Mouse (Mus musculus): ENCODE measurements around the gene Ppp1r12c. TPM values are rescaled to one million over a fixed set of nuclear protein-coding genes. Genes with fewer than 3 reads are reported as not detected.

Ppp1r12c gene
- total RNA-seq, 2 experiments from 2014 or later, result 106 to 169 TPM

DNA sequence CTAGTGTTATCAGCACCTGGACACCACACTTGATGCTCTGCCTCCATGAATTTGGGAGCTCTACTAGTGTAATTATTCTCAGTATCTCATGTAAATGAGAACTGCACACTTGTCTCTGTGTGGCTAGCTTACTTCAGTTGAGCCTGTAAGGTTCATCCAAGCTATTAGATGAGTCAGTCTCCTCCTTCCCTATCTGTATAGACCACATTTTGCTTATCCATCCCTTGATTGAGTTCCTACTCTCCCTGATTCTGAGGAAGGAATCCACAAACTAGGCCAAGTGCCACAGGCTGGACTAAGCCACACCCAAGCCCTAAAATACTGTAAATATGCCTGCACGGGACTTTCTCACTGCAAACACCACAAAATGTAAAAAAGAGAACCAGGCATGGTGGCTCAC lies 7.5 kb downstream of the Ppp1r12c start:
- ATAC-seq (ENCODE audit: poor library complexity, severe bottlenecking), result no peak

DNA sequence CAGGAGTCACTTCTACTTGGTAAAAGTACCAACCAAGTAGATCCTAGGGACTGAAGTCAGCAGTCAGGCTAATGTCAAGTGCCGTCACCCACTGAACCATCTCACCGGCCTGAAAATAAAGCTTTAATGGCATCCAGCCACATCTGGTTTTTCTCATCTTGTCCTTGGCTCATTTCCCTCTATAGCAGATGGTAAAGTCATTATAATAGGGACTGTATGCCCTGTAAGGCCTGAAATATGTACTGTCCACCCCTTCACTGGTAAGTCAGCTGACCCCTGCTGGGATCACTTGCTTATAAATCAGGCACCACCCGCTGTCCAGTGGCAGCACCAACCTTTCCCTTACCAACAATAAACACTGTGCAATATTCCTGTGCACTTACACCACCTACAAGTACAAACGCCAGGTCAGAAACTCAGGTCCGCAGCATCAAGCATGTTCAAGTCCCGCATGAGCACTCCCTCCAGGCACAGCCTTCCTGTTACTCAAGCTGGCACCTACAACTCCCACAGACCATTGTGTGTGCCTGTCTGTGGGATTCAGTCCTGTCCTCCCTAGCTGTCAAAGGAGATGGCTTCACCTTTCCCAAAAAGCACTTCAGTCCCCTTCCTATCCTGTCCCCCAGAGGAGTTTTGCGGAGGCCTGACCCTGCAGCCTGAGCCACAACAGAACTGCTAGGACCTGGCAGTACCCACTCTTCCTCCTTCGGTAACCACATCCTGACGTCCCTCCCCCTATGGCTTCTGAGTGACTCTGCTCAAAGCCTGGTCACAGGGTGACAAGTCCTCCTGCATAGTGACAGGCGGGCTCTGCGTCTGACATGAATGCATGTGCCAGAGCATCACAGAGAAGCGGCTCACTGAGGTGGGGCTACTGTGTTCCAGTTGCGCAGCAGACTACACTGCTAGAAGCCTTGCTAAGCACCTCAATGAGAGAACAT lies 8.9 kb downstream of the Ppp1r12c start:
- peak; percentile 99 for ATAC-seq (ENCODE audit: poor library complexity, severe bottlenecking)

DNA sequence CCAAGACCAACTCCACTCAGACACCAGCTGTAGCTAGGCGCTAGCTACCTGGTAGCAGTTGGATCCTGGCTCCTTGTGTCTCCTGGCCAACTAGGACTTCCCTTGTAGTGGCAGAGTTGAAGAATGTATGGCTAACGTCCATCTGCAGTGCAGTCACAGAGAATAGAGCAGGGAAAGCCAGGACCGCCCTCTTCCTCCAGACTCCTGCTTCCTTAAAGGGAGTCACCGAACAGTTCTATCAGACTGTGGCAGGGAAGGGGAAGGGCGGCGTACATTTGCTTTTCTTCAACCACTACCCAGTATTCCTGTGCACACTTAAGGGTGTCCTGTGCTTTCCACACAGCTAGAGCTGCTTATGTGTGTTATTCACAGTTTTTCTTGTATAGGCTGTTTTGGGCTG lies 10.2 kb downstream of the Ppp1r12c start:
- ATAC-seq (ENCODE audit: poor library complexity, severe bottlenecking), result no peak

DNA sequence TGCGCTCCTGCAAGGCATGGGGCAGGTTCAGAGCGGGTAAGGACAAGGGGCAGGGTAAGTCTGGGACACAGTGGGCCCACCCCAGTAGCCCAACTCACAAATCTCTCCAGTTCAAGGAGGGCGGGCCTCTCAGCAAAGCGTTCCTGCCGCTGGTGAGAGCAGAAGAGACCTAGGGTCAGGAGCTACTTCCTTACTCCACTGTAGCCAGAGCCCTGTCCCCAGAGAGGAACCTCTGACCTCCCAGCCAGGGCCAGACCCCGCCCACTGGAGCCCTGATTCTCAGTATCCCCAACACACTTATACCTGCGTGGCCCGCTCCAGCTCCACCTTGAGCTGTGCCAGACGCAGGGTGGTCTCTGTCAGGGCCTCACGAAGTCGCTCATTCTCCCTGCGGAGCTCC lies 19.2 kb downstream of the Ppp1r12c start:
- no peak for ATAC-seq (ENCODE audit: poor library complexity, severe bottlenecking)

- peak; percentile 72 for ATAC-seq (ENCODE audit: poor library complexity, severe bottlenecking)
Measured at GRCm38 (mm10) chr7:4479674-4480073, 21.8 kb downstream of the Ppp1r12c start.

DNA sequence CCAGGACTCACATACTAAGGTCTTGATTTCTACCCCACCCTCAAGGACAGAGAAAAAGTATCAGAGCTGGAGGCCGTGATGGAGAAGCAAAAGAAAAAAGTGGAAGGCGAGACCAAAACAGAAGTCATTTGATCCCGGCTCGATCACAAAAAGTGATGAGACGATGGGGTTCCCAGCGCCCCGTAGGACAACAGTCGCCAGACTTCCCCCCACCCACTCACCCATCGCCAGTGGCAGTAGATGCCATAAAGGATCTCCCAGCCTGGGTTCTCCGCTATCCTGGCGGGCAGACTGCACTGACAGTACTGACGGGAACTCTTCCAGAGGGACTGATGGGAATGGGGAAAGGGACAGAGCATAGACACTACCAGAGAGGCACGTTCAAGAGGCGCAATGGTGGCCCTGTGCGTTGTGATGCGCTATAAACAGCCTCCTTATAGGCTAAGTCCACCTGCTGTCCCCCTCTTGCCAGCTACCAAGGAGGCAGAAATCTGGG lies 22.6 kb downstream of the Ppp1r12c start:
- no peak for ATAC-seq (ENCODE audit: poor library complexity, severe bottlenecking)

- peak; percentile 17; the same call in 1 of the 2 replicates for ATAC-seq (ENCODE audit: poor library complexity, severe bottlenecking)
Measured at GRCm38 (mm10) chr7:4478021-4478795, 23.3 kb downstream of the Ppp1r12c start.

- ATAC-seq (ENCODE audit: poor library complexity, severe bottlenecking), result no peak
Measured at GRCm38 (mm10) chr7:4473940-4474339, 27.5 kb downstream of the Ppp1r12c start.

DNA sequence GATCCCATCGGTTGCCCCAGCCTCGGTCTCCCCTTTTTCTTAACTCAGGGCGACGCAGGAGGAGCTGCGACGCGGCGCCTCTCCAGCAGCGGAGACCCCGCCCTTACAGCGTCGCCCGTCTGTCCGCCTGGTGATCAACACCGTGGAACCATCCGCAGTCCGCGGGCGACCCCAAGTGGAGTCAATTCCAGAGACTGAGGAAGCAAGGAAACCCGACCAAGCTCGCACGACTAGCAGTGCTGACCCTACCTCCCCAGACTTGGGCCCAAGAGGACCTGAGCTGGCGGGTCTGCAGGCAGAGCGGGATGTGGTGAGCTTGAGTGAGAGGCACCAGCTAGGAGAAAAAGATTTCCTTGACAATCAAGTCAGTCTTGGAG lies 30.3 kb downstream of the Ppp1r12c start:
- ATAC-seq (ENCODE audit: poor library complexity, severe bottlenecking), result peak; percentile 43; the same call in 1 of the 2 replicates

GRCm38 (mm10) chr7:4470275-4471178 lies 31.0 kb downstream of the Ppp1r12c start:
- 0 out of 2 replicates have a peak, but pooled peaks have one; percentile 10 for ATAC-seq (ENCODE audit: poor library complexity, severe bottlenecking)

DNA sequence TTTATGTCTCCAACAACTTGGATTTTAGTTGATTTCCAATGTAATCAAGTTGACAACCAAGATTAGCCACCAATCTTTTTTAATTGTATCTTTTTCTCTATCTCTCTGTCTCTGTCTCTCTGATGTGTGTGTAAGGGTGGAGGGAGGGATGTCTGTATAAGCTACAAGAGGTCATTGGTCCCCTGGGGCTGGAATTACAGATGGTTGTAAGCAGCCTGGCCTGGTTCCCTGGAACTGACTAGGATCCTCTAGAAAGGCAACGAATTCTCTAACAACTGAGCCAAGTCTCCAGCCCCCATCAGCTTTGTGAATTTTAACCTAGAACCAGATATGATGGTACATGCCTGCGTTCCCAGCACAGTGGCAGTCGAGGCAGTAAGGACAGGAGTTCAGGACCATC lies 33.7 kb downstream of the Ppp1r12c start:
- ATAC-seq (ENCODE audit: poor library complexity, severe bottlenecking), result no peak

DNA sequence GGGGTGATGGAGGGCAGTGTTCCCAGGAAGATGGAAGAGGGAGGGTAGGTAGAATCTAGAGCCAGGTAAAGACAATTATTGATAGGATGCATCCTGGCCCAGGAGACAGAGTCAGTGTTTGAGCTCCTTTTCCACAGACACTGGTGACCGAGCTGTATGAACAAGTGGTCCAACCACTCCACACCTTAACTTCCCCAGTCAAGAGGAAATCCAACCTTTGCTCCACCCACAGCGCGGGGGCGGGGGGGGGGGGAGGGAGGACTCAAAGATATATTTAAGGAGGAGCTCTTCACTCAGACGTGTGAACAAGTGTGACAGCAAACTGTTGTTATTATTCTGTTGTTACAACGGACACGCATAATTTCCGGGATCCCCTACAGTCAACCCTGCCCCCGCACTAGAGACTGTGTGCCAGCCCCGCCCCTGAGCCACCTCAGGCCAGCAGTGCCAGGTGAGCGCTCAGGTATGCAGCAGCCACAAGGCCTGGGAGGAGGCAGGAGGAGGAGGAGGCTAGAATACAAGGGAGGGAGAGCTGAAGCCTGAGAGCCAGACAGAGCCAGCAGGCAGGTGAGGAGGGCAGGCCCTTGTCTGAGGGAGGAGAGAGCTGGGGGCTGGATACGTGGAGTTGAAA lies 37.2 kb downstream of the Ppp1r12c start:
- peak; percentile 43 for ATAC-seq (ENCODE audit: poor library complexity, severe bottlenecking)

DNA sequence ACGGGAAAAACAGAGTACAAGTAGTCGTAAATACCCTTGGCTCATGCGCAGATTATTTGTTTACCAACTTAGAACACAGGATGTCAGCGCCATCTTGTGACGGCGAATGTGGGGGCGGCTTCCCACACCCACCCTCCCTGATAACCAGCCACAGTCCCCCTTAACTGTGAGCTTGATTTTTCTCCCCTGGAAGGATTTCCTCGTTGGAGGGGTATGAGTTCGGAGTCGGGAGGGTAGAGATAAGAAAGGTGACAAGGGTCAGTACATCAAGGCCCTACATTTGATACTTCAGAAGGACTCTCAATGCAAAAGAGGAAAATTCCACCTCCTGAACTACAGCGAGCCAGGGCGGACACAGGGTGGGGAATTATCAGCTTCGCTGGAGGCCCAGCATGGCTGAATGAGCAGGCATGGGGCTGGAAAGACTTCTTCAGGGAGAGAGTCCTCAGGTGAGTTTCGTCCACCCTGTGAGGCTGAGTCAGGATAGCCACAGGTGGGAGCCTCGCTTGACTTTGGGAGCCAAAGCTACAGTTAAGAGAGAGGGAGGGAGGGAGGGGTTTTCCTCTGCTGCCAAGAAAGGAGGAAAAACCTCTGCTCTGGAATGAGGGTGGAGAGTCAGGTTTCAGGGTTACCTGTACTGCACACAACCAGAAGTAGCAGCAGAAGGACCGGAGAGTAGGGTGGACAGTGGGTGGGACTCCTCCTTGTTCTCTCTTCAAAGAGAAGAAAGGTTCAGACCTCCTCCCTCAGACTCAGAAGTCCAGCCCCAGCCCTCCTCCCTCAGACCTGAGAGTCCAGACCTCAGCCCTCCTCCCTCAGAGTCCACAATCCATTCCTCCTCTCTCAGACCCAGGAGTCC lies 40.7 kb downstream of the Ppp1r12c start, which contains the start of gene Eps8l1:
Gene Eps8l1, plus strand, starts transcription at position 99 of the 859 bp plus-strand sequence.
- peak; percentile 45 for ATAC-seq (ENCODE audit: poor library complexity, severe bottlenecking)

DNA sequence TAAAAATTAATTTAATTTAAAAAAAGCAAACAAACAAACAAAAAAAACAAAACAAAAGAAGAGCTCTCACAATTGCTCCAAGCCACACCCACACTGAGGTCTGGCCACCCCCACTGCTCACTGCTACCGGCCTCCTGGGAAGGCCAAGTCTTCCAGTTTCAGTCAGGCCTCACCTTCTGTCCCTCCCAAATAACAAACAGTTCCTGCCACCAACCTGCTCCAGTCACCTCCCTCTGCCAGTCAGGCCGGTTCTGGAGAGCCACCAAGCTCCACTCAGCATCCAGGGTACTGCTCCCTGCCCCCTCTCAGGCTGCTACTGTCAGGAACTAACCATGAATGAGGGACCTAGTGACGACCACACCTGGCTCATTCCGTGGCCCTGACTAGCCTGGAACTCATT lies 48.8 kb downstream of the Ppp1r12c start:
- ATAC-seq (ENCODE audit: poor library complexity, severe bottlenecking), result no peak

DNA sequence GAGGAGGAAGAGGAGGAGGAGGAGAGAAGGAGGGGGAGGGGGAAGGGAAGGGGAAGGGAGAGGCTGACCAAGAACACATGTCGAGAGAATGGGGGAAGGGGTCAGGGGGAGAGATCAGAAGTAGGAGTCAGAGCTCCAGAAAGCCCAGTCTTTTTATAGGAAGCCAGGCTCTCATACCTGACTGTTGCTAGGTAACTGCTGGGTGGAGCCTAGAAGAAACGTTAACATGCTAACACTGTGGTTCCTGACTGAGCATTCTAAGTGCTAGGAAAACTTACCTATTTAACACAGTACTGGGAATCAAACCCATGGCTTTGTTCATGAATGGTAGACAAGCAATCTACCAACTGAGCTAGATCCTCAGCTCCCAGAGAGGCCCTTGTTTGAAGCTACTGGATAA lies 52.3 kb downstream of the Ppp1r12c start:
- no peak for ATAC-seq (ENCODE audit: poor library complexity, severe bottlenecking)

- no peak for ATAC-seq (ENCODE audit: poor library complexity, severe bottlenecking)
Measured at GRCm38 (mm10) chr7:4448439-4448838, 53.0 kb downstream of the Ppp1r12c start.

DNA sequence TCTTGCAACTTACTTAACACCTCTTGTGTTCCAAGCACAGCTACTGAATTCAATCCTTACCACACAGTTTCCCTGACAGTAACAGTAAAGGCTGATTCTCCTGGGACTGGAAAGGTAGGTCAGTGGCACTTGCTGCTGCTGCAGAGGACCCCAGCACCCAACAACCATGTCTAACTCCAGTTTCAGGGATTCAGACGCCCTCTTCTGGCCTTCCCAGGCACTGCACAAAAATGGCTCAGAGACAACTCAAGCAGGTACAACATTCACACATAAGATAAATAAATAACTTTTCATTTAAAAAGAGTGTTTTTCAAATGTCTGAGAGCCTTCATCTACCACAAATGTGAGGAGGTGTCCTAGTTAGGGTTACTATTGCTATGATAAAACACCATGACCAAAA lies 54.3 kb downstream of the Ppp1r12c start:
- ATAC-seq (ENCODE audit: poor library complexity, severe bottlenecking), result no peak

DNA sequence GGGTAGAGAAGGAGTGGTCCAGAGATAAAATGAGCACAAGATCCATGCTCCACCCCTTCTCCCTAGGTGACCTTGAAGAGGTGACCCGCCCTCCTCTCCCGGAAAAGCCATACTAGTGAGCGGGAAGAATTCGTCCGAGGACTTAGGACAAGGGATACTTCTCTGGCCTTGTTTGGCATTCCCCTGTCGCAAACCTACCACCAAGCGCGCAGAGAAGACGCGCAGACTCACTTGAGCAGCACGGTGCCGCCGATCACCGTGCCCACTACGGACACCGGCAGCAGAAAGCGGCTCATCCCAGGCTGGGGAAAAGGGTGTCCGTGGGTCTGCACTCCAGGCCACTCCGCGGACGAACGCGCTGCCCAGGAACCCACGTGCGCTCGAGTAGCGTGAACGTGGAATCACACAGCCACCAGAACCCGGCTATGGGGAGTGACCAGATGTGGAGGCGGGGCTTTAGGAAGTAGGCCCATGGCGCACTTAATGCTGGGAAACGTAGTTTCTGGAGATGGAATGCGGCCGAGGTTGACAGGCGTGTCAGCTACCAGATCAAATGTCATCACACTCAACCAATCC lies 56.2 kb downstream of the Ppp1r12c start, which contains the start of gene Rdh13:
Gene Rdh13, minus strand, starts transcription at position 434 of the 576 bp plus-strand sequence.
- peak; percentile 99 for ATAC-seq (ENCODE audit: poor library complexity, severe bottlenecking)

- ATAC-seq (ENCODE audit: poor library complexity, severe bottlenecking), result no peak
Measured at GRCm38 (mm10) chr7:4440549-4440948, 60.9 kb downstream of the Ppp1r12c start.
